Mouse (Mus musculus) megakaryocyte progenitor cell, adult 5-6 weeks (primary cell): ENCODE results near the gene Sapcd2. TPM values are rescaled to one million over a fixed set of nuclear protein-coding genes. Genes with fewer than 3 reads are reported as not detected.

Experiments
- ATAC-seq: replicated peaks from 2 replicates; pipeline ENCODE4 v1.8.0; 2016; ENCODE audit warnings: mild to moderate bottlenecking, moderate TSS enrichment, inconsistent platforms; ENCODE audit not compliant: poor library complexity
- total RNA-seq, 2 experiments: library from RNA; stranded (forward) in 1 of 2; stranded (reverse) in 1 of 2; fragments of 157-497, 149-512 nt in 1 of 2; fragments of 200-1000 nt in 1 of 2; gene quantifications; 2 replicates each; pipeline versions ENCODE4 v1.2.3 to v1.2.4; 2015 to 2017

Sapcd2 gene
- total RNA-seq (2015) (6.0 and 10.8 TPM in 2 replicates), total RNA-seq (2017) (5.8 and 6.7 TPM in 2 replicates)

- ATAC-seq: peak; percentile 88
These were observed at the start of gene Sapcd2 for GRCm38 (mm10) chr2:25371764-25372643. Gene Sapcd2 (plus strand): TSS chr2:25372321.

- no peak for ATAC-seq
These were observed 46.1 kb upstream of the Sapcd2 start for GRCm38 (mm10) chr2:25326036-25326435.

- 0 out of 2 replicates have a peak, but pooled peaks have one; percentile 27 for ATAC-seq
These were observed 43.7 kb upstream of the Sapcd2 start for GRCm38 (mm10) chr2:25328440-25328839.

- no peak for ATAC-seq
These were observed 40.7 kb upstream of the Sapcd2 start for GRCm38 (mm10) chr2:25331470-25331869.

- ATAC-seq: peak; percentile 97
These were observed 39.6 kb upstream of the Sapcd2 start, which contains the start of gene Man1b1 for GRCm38 (mm10) chr2:25332286-25333160. Gene Man1b1 (plus strand): TSS chr2:25332338.

- no peak for ATAC-seq
These were observed 38.6 kb upstream of the Sapcd2 start for GRCm38 (mm10) chr2:25333569-25333968.

- peak; percentile 93 for ATAC-seq
These were observed 33.8 kb upstream of the Sapcd2 start for GRCm38 (mm10) chr2:25338303-25338702.

- no peak for ATAC-seq
These were observed 24.0 kb upstream of the Sapcd2 start for GRCm38 (mm10) chr2:25348162-25348561.

GRCm38 (mm10) chr2:25349499-25349898, 22.6 kb upstream of the Sapcd2 start:
- no peak for ATAC-seq

- ATAC-seq: no peak
These were observed 21.4 kb upstream of the Sapcd2 start for GRCm38 (mm10) chr2:25350701-25351100.

- no peak for ATAC-seq
These were observed 17.9 kb upstream of the Sapcd2 start for GRCm38 (mm10) chr2:25354211-25354610.

- ATAC-seq: no peak
These were observed 16.6 kb upstream of the Sapcd2 start for GRCm38 (mm10) chr2:25355419-25356066.

GRCm38 (mm10) chr2:25356208-25357079, 15.7 kb upstream of the Sapcd2 start, which contains the start of gene Dpp7:
Gene Dpp7 (minus strand): TSS chr2:25356359.
- ATAC-seq: peak; percentile 70

- no peak for ATAC-seq
These were observed 12.3 kb upstream of the Sapcd2 start for GRCm38 (mm10) chr2:25359848-25360247.

GRCm38 (mm10) chr2:25363478-25364178, 8.5 kb upstream of the Sapcd2 start:
- ATAC-seq: no peak

GRCm38 (mm10) chr2:25364313-25364712, 7.8 kb upstream of the Sapcd2 start:
- ATAC-seq: no peak

GRCm38 (mm10) chr2:25364761-25365090, 7.4 kb upstream of the Sapcd2 start:
- ATAC-seq: no peak

GRCm38 (mm10) chr2:25365091-25365761, 6.9 kb upstream of the Sapcd2 start, which contains the start of gene Uap1l1:
Gene Uap1l1 (minus strand): TSS chr2:25365682.
- ATAC-seq: peak; percentile 83

- no peak for ATAC-seq
These were observed 2.1 kb upstream of the Sapcd2 start for GRCm38 (mm10) chr2:25369996-25370395.
